Mouse (Mus musculus) testis, adult 2 months (tissue): Measurements from ENCODE around the gene Gpr89. TPM values are rescaled to one million over a fixed set of nuclear protein-coding genes. Genes with fewer than 3 reads are reported as not detected.
A peak's percentile ranks its signal among the peaks of the same experiment; 100 is the strongest.

Experiments used
- H3K27ac ChIP-seq: fragments of 200-500 bp; 2 replicates; pipeline ENCODE4 v1.5.1; 2012; ENCODE audit warnings: low read depth, low read length; ENCODE audit not compliant: control insufficient read depth, insufficient read depth
- H3K27me3 ChIP-seq: fragments of 200-500 bp; 2 replicates; pipeline ENCODE4 v1.6.1; 2012; ENCODE audit warnings: mild to moderate bottlenecking, low read length, moderate library complexity; ENCODE audit not compliant: control insufficient read depth, insufficient read depth
- H3K36me3 ChIP-seq: fragments of 200-500 bp; 2 replicates; pipeline ENCODE4 v1.6.1; 2012; ENCODE audit warnings: mild to moderate bottlenecking, low read length; ENCODE audit not compliant: control insufficient read depth, insufficient read depth
- H3K4me1 ChIP-seq: fragments of 200-500 bp; 2 replicates; pipeline ENCODE4 v1.6.1; 2012; ENCODE audit warnings: low read length; ENCODE audit not compliant: control insufficient read depth, insufficient read depth
- H3K4me3 ChIP-seq: fragments of 200-500 bp; 2 replicates; pipeline ENCODE4 v1.5.1; 2012; ENCODE audit warnings: low read depth, mild to moderate bottlenecking, low read length, moderate library complexity, mixed read lengths; ENCODE audit not compliant: control insufficient read depth
- CTCF ChIP-seq: fragments of 200-500 bp; IDR thresholded peaks from 2 replicates; pipeline ENCODE4 v1.5.1; 2012; ENCODE audit warnings: low read depth, mild to moderate bottlenecking, inconsistent platforms, low read length, moderate library complexity; ENCODE audit not compliant: control insufficient read depth, insufficient read depth, insufficient replicate concordance
- POLR2A ChIP-seq: fragments of 200-500 bp; IDR thresholded peaks from 2 replicates; pipeline ENCODE4 v1.6.1; 2012; ENCODE audit warnings: low read depth, mild to moderate bottlenecking, inconsistent platforms, low read length, moderate library complexity; ENCODE audit not compliant: control insufficient read depth
- polyA plus RNA-seq: library from polyadenylated mRNA; depleted of rRNA; stranded (reverse); fragments of >200 nt; gene quantifications from 2 replicates; pipeline ENCODE4 v1.2.3, GENCODE M21; 2012

The Gpr89 gene
- polyA plus RNA-seq, 1 experiment: 24.3 TPM

- TF ChIP-seq CTCF: no peak
- no peak for TF ChIP-seq POLR2A
- Histone ChIP-seq H3K4me3 (no peak overlapping the region), H3K27me3 (no peaks in the 10 kb centered on the region), H3K27ac (no peak overlapping the region), H3K36me3 (no peaks in the 10 kb centered on the region), H3K4me1 (no peaks in the 10 kb centered on the region)
Measured at GRCm38 (mm10) chr3:96847661-96848060, 57.5 kb downstream of the Gpr89 start.

- H3K27ac ChIP-seq: no peak overlapping the region
- no peak overlapping the region for H3K4me3 ChIP-seq
- H3K27me3 ChIP-seq: no peaks in the 10 kb centered on the region
- TF ChIP-seq POLR2A (no peak), CTCF (no peak)
- no peaks in the 10 kb centered on the region for H3K36me3 ChIP-seq
- H3K4me1 ChIP-seq: no peaks in the 10 kb centered on the region
Measured at GRCm38 (mm10) chr3:96846985-96847384, 58.2 kb downstream of the Gpr89 start.

GRCm38 (mm10) chr3:96845806-96846205, 59.3 kb downstream of the Gpr89 start:
- no peak overlapping the region for H3K27ac ChIP-seq
- no peaks in the 10 kb centered on the region for H3K4me1 ChIP-seq
- H3K4me3 ChIP-seq: no peak overlapping the region
- H3K36me3 ChIP-seq: no peaks in the 10 kb centered on the region
- TF ChIP-seq CTCF: no peak
- no peak for TF ChIP-seq POLR2A
- no peaks in the 10 kb centered on the region for H3K27me3 ChIP-seq

GRCm38 (mm10) chr3:96845191-96845590, 60.0 kb downstream of the Gpr89 start:
- Histone ChIP-seq H3K4me1 (no peaks in the 10 kb centered on the region), H3K4me3 (no peak overlapping the region), H3K36me3 (no peaks in the 10 kb centered on the region), H3K27ac (no peak overlapping the region), H3K27me3 (no peaks in the 10 kb centered on the region)
- TF ChIP-seq CTCF: no peak
- no peak for TF ChIP-seq POLR2A

GRCm38 (mm10) chr3:96838996-96839645, 66.0 kb downstream of the Gpr89 start:
- Histone ChIP-seq H3K4me1 (peaks cover 3% of the 10 kb centered on the region; the same call in 1 of the 2 replicates), H3K27ac (no peak overlapping the region), H3K36me3 (no peaks in the 10 kb centered on the region), H3K4me3 (no peak overlapping the region), H3K27me3 (no peaks in the 10 kb centered on the region)
- TF ChIP-seq CTCF (no peak), POLR2A (no peak)

- Histone ChIP-seq H3K27ac (no peak overlapping the region), H3K4me3 (peak overlapping the region; percentile 57; the same call in 1 of the 2 replicates), H3K36me3 (no peaks in the 10 kb centered on the region), H3K27me3 (no peaks in the 10 kb centered on the region), H3K4me1 (peaks cover 3% of the 10 kb centered on the region; the same call in 1 of the 2 replicates)
- TF ChIP-seq CTCF (no peak), POLR2A (no peak)
Measured at GRCm38 (mm10) chr3:96836414-96836813, 68.7 kb downstream of the Gpr89 start.

DNA sequence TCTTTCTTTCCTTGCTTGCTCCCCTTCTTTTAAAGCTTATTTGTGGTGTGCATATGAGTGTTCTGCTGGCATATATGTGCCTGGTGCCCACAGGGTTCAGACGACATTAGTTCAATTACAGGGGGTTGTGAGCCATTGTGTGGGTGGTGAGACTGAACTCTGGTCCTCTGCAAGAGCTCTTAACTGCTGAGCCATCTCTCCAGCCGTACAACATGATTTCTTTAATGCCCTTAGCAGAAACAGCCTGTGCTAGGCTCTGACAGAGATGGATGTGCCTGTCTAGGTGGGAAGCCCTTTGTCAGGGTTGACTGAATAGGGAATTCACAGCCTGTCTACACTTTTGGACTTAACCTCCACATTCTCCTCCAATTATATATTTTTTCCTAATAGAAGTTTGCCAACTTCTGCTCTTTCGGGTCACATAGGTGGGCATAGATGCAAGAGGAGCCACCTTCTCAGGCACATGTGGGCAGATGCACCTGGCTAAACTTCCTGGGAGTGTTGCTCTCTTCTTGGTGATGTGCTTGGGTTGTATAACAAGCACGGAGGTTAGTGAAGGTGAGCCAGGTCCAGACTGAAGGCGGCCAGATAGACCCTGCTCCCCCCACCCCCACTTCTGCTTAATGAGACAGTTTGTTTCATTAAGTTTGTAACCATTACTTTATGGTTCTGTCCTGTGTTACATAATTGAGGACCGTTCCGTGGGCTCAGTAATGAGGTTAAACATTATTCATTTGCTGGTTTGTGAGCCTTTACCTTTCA, 70.4 kb downstream of the Gpr89 start:
- H3K27ac ChIP-seq: no peak overlapping the region

DNA sequence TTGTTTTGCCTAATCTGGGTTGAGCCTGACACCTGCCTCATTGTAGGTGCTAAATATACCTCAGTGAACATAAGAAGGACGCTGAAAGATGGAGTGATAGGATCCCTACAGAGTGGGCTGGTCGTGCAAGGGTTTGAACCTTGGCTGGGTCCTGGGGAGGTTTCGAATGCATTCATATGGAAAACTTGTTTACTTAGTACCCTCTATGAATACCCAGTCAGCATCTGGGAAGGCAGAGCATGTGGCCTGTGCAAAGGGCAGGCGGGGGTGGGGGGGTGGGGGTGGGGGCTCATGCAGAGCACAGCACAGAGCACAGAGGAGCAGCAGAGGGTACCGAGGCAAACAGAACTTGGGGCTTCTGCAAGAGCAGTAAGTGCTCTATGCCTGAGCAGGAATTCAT, 72.2 kb downstream of the Gpr89 start:
- H3K36me3 ChIP-seq: no peaks in the 10 kb centered on the region
- no peak overlapping the region for H3K27ac ChIP-seq
- TF ChIP-seq POLR2A: no peak
- TF ChIP-seq CTCF: no peak

More for the DNA sequence above, 70.4 kb downstream of the Gpr89 start:
- TF ChIP-seq CTCF: no peak
- no peak for TF ChIP-seq POLR2A
- Histone ChIP-seq H3K4me3 (peak overlapping the region; percentile 67), H3K36me3 (no peaks in the 10 kb centered on the region), H3K4me1 (peaks cover 3% of the 10 kb centered on the region; the same call in 1 of the 2 replicates), H3K27me3 (no peaks in the 10 kb centered on the region)

More for the DNA sequence above, 72.2 kb downstream of the Gpr89 start:
- Histone ChIP-seq H3K27me3 (no peaks in the 10 kb centered on the region), H3K4me1 (peaks cover 6% of the 10 kb centered on the region; the same call in 1 of the 2 replicates), H3K4me3 (peak overlapping the region; percentile 77)
